Mouse (Mus musculus) neutrophil, adult 65 days (primary cell): ENCODE results near the gene Rps13. TPM values are rescaled to one million over a fixed set of nuclear protein-coding genes. Genes with fewer than 3 reads are reported as not detected.

Experiments used
- total RNA-seq: library from RNA; stranded (reverse); gene quantifications from 2 replicates; pipeline ENCODE4 v1.2.4, GENCODE M21; 2023

The Rps13 gene
- total RNA-seq = 265 and 295 TPM in 2 replicates

GRCm38 (mm10) chr7:116333713-116334668 lies at the start of gene Rps13:
Gene Rps13 (minus strand): TSS chr7:116334195.

DNA sequence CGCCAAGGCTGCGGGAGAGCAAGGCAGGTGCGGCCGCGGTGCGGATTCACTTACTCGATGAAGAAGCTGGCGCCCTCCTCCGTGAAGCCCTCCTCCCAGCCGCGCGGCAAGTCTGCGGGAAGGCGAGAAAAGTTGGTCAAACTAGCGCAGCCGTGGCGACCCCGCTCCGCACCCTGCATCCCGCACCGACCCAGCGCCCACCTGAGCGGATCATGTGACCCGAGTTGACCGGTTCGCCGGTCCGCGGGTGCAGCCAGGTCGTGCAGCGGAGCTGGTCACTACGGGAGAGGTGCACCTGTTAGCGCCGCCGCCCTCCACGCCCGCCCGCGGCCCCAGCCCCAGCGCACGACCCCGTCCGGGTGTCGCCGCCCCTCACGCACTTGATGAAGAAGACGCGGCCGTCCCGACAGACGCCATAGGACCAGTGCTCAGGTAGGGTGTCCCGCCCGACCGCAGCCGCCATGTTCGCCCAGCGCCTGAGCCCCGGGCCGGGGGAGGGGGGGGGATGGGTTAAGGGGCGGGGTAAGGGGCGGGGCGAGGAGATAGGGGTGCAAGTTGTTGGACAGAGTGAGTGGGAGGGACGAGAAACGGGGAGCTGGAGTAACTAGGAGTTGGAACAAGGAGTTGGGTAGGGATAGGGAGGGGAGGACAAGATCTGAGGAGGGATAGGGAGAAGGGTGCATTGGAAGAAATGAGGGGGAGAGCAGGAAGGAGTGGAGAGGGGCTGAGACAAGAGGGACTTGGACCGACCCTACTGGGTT lies 25.9 kb downstream of the Rps13 start, which contains the start of gene Plekha7:
Plekha7 (minus strand) TSS at position 506 of the 761 bp plus-strand sequence.

Other genes starting within 250 kb of the Rps13 start
- gene Gm4353, start 249.6 kb downstream of the Rps13 start, total RNA-seq = not detected in 2 replicates
- gene Plekha7, start 25.8 kb downstream of the Rps13 start, total RNA-seq = 0.18 TPM in 1 of 2 replicates, not detected in the other
- 60.4 and 83.0 TPM in 2 replicates for gene Pik3c2a, start 109.3 kb upstream of the Rps13 start, total RNA-seq
- 28.5 and 30.7 TPM in 2 replicates for gene Nucb2, start 170.2 kb upstream of the Rps13 start, total RNA-seq